Mouse (Mus musculus) thymus, postnatal 36 days (tissue): ENCODE results near the gene Rpf1.

ENCODE experiments used
- DNase-seq, 2 experiments: peaks; one replicate each; pipeline ENCODE4 v3.0.0; 2022; ENCODE audit warnings: mixed read lengths in 2 of 2

Rpf1 gene

GRCm38 (mm10) chr3:146500003-146500809, 21.0 kb downstream of the Rpf1 start:
- DNase-seq, result no peak

- peak; percentile 92 for DNase-seq
Measured at GRCm38 (mm10) chr3:146499431-146500002, 21.7 kb downstream of the Rpf1 start, which contains the start of the genes Spata1 and Gng5. Gene Spata1 (minus strand): TSS chr3:146499753. Gene Gng5 (plus strand): TSS chr3:146499807.

GRCm38 (mm10) chr3:146498989-146499388, 22.2 kb downstream of the Rpf1 start:
- DNase-seq, result no peak

GRCm38 (mm10) chr3:146494941-146495340, 26.3 kb downstream of the Rpf1 start:
- DNase-seq, result no peak

GRCm38 (mm10) chr3:146486464-146486863, 34.8 kb downstream of the Rpf1 start:
- DNase-seq, result peak in 1 of 2 experiments; percentile 4

- DNase-seq, result no peak
Measured at GRCm38 (mm10) chr3:146482044-146482443, 39.2 kb downstream of the Rpf1 start.

- DNase-seq, result no peak
Measured at GRCm38 (mm10) chr3:146474428-146474827, 46.8 kb downstream of the Rpf1 start.

GRCm38 (mm10) chr3:146473741-146474140, 47.5 kb downstream of the Rpf1 start:
- no peak for DNase-seq

GRCm38 (mm10) chr3:146472657-146473056, 48.6 kb downstream of the Rpf1 start:
- DNase-seq, result no peak

GRCm38 (mm10) chr3:146469226-146469625, 52.0 kb downstream of the Rpf1 start:
- no peak for DNase-seq

- no peak for DNase-seq
Measured at GRCm38 (mm10) chr3:146462939-146463338, 58.3 kb downstream of the Rpf1 start.
